Mouse (Mus musculus) heart, embryonic 16.5 days (tissue): Measurements from ENCODE around the gene Plxnd1. TPM values are rescaled to one million over a fixed set of nuclear protein-coding genes. Genes with fewer than 3 reads are reported as not detected.

Source experiments
- ATAC-seq: fragments of 200-750 bp; cut with Nextera tagmentation; replicated peaks from 2 replicates; pipeline ENCODE4 v1.8.0; 2017; ENCODE audit warnings: moderate number of reproducible peaks; ENCODE audit not compliant: insufficient read depth, low FRiP score; ENCODE audit errors: extremely low read depth
- H3K27ac ChIP-seq: fragments of 300-500 bp; sonication (generic); 2 replicates; pipeline ENCODE4 v1.5.1; 2014; ENCODE audit warnings: mild to moderate bottlenecking, low read length, control low read depth, moderate library complexity
- H3K27me3 ChIP-seq: fragments of 300-500 bp; sonication (generic); 2 replicates; pipeline ENCODE4 v1.6.1; 2014; ENCODE audit warnings: low read length, mixed read lengths; ENCODE audit not compliant: control insufficient read depth, insufficient read depth
- H3K36me3 ChIP-seq: fragments of 300-500 bp; sonication (generic); 2 replicates; pipeline ENCODE4 v1.6.1; 2014; ENCODE audit not compliant: control insufficient read depth, insufficient read depth
- H3K4me1 ChIP-seq: fragments of 300-500 bp; sonication (generic); 2 replicates; pipeline ENCODE4 v1.6.1; 2014; ENCODE audit warnings: low read length, mixed read lengths; ENCODE audit not compliant: control insufficient read depth, insufficient read depth
- H3K4me2 ChIP-seq: fragments of 300-500 bp; sonication (generic); 2 replicates; pipeline ENCODE4 v1.6.1; 2014; ENCODE audit warnings: low read depth, mild to moderate bottlenecking, control low read depth, low read length
- H3K4me3 ChIP-seq: fragments of 300-500 bp; sonication (generic); 2 replicates; pipeline ENCODE4 v1.5.1; 2014; ENCODE audit warnings: mild to moderate bottlenecking, control low read depth, low read length
- H3K9ac ChIP-seq: fragments of 300-500 bp; sonication (generic); 2 replicates; pipeline ENCODE4 v1.6.1; 2014; ENCODE audit warnings: low read length, control low read depth
- H3K9me3 ChIP-seq: fragments of 300-500 bp; sonication (generic); replicated peaks from 2 replicates; pipeline ENCODE4 v1.6.1; 2016; ENCODE audit warnings: low read length; ENCODE audit not compliant: control insufficient read depth
- WGBS: fragments of 180-500 bp; shearing (Covaris S2); extraction: QIAGEN DNeasy Blood & Tissue Kit; methylation state at CpG from one replicate; pipeline ENCODE4 v1.1.7; 2014; 5-methylcytosine and 5-hydroxymethylcytosine counted together
- polyA plus RNA-seq: library from polyadenylated mRNA; unstranded; fragments of >200 nt; fragmentation: Nextera tagmentation; extraction: Ambion mirVana; gene quantifications from 2 replicates; pipeline ENCODE4 v1.2.1, GENCODE M21; 2015

Plxnd1 gene
- polyA plus RNA-seq, 1 experiment from 2014 or later: 46.0 TPM

- peak overlapping the region; percentile 41; the same call in 1 of the 2 replicates for H3K27ac ChIP-seq
- H3K4me1 ChIP-seq: peaks cover 27% of the 10 kb centered on the region
- peaks cover 8% of the 10 kb centered on the region for H3K27me3 ChIP-seq
- H3K4me3 ChIP-seq: peak overlapping the region; percentile 61
- ATAC-seq: no peak; the same call in 1 of the 2 replicates
- H3K9me3 ChIP-seq: peaks cover 4% of the 10 kb centered on the region
- peak overlapping the region; percentile 75 for H3K9ac ChIP-seq
- no peaks in the 10 kb centered on the region for H3K36me3 ChIP-seq
- peak overlapping the region; percentile 68 for H3K4me2 ChIP-seq
- 72% methylated on average over 4 of the region's 4 CpGs for WGBS
Measured at GRCm38 (mm10) chr6:115989607-115990006, 5.2 kb downstream of the Plxnd1 start.

- Histone ChIP-seq H3K9ac (peak overlapping the region; percentile 75), H3K4me2 (peak overlapping the region; percentile 68), H3K4me1 (peaks cover 28% of the 10 kb centered on the region), H3K36me3 (no peaks in the 10 kb centered on the region), H3K27ac (peak overlapping the region; percentile 41; the same call in 1 of the 2 replicates), H3K9me3 (no peaks in the 10 kb centered on the region), H3K27me3 (peaks cover 8% of the 10 kb centered on the region), H3K4me3 (peak overlapping the region; percentile 61)
- ATAC-seq: no peak
- WGBS: 67% methylated on average over 5 of the region's 5 CpGs
Measured at GRCm38 (mm10) chr6:115989032-115989431, 5.8 kb downstream of the Plxnd1 start.

- H3K27ac ChIP-seq: no peak overlapping the region
- 61% methylated on average over 9 of the region's 9 CpGs for WGBS
- H3K4me3 ChIP-seq: peak overlapping the region; percentile 19; the same call in 1 of the 2 replicates
- H3K9ac ChIP-seq: no peak overlapping the region; the same call in none of the 2 replicates
- peak overlapping the region; percentile 68 for H3K4me2 ChIP-seq
- H3K9me3 ChIP-seq: no peaks in the 10 kb centered on the region
- no peak for ATAC-seq
- H3K36me3 ChIP-seq: no peaks in the 10 kb centered on the region
- H3K4me1 ChIP-seq: peaks cover 31% of the 10 kb centered on the region
- no peaks in the 10 kb centered on the region for H3K27me3 ChIP-seq
Measured at GRCm38 (mm10) chr6:115987096-115987747, 7.6 kb downstream of the Plxnd1 start.

- H3K9ac ChIP-seq: peak overlapping the region; percentile 18
- no peaks in the 10 kb centered on the region for H3K9me3 ChIP-seq
- peaks cover 29% of the 10 kb centered on the region for H3K4me1 ChIP-seq
- peak overlapping the region; percentile 16 for H3K4me3 ChIP-seq
- peak; percentile 13; the same call in 1 of the 2 replicates for ATAC-seq
- H3K27ac ChIP-seq: no peak overlapping the region
- WGBS: 55% methylated on average over 12 of the region's 12 CpGs
- H3K4me2 ChIP-seq: peak overlapping the region; percentile 68
- H3K27me3 ChIP-seq: no peaks in the 10 kb centered on the region
- no peaks in the 10 kb centered on the region for H3K36me3 ChIP-seq
Measured at GRCm38 (mm10) chr6:115986472-115987095, 8.2 kb downstream of the Plxnd1 start.

- Histone ChIP-seq H3K36me3 (no peaks in the 10 kb centered on the region), H3K27ac (no peak overlapping the region), H3K9ac (peak overlapping the region; percentile 18), H3K9me3 (no peaks in the 10 kb centered on the region), H3K27me3 (no peaks in the 10 kb centered on the region), H3K4me1 (peaks cover 29% of the 10 kb centered on the region), H3K4me2 (peak overlapping the region; percentile 68), H3K4me3 (peak overlapping the region; percentile 2; the same call in 1 of the 2 replicates)
- ATAC-seq: no peak
- 52% methylated on average over 9 of the region's 9 CpGs for WGBS
Measured at GRCm38 (mm10) chr6:115985622-115986021, 9.2 kb downstream of the Plxnd1 start.

GRCm38 (mm10) chr6:115984580-115984979 lies 10.2 kb downstream of the Plxnd1 start:
- Histone ChIP-seq H3K4me1 (peaks cover 29% of the 10 kb centered on the region), H3K4me3 (no peak overlapping the region), H3K9me3 (no peaks in the 10 kb centered on the region), H3K9ac (0 out of 2 replicates have a peak overlapping the region, but pooled peaks have one; percentile 30), H3K27me3 (no peaks in the 10 kb centered on the region), H3K4me2 (peak overlapping the region; percentile 68; the same call in 1 of the 2 replicates), H3K36me3 (no peaks in the 10 kb centered on the region), H3K27ac (no peak overlapping the region)
- ATAC-seq: no peak
- WGBS: 74% methylated on average over 7 of the region's 7 CpGs

GRCm38 (mm10) chr6:115983306-115984038 lies 11.3 kb downstream of the Plxnd1 start:
- ATAC-seq: no peak
- Histone ChIP-seq H3K27ac (peak overlapping the region; percentile 40; the same call in 1 of the 2 replicates), H3K27me3 (no peaks in the 10 kb centered on the region), H3K9me3 (no peaks in the 10 kb centered on the region), H3K4me3 (no peak overlapping the region), H3K36me3 (no peaks in the 10 kb centered on the region), H3K4me2 (peak overlapping the region; percentile 12), H3K4me1 (peaks cover 29% of the 10 kb centered on the region), H3K9ac (peak overlapping the region; percentile 15)
- 59% methylated on average over 12 of the region's 12 CpGs for WGBS

GRCm38 (mm10) chr6:115982889-115983288 lies 11.9 kb downstream of the Plxnd1 start:
- Histone ChIP-seq H3K9me3 (no peaks in the 10 kb centered on the region), H3K36me3 (no peaks in the 10 kb centered on the region)
- no peak for ATAC-seq

More at GRCm38 (mm10) chr6:115982889-115983288, 11.9 kb downstream of the Plxnd1 start:
- Histone ChIP-seq H3K4me2 (peak overlapping the region; percentile 12; the same call in 1 of the 2 replicates), H3K9ac (no peak overlapping the region), H3K4me3 (no peak overlapping the region), H3K27ac (no peak overlapping the region), H3K4me1 (peaks cover 29% of the 10 kb centered on the region), H3K27me3 (no peaks in the 10 kb centered on the region)
- 59% methylated on average over 7 of the region's 7 CpGs for WGBS
